Mouse (Mus musculus): ENCODE measurements at regions not wholly inside any gene's neighbourhood (a gene's known extent, or its start where the extent isn't known, plus 50 kb on each side); places are given as distances from the start of the nearest gene placed in this dataset.

- Histone ChIP-seq H3K4me2 (replicated peaks) (no peak overlapping the region), H3K27ac (replicated peaks) (no peak overlapping the region), H3K4me3 (no peak overlapping the region), H3K9ac (replicated peaks) (no peak overlapping the region), H3K4me1 (peaks cover 5% of the 10 kb centered on the region), H3K9me3 (no peaks in the 10 kb centered on the region), H3K27me3 (no peaks in the 10 kb centered on the region), H3K36me3 (no peaks in the 10 kb centered on the region)
- ATAC-seq (replicated peaks) = peak; percentile 17; the same call in 1 of the 2 replicates
- 63% methylated on average over 6 of the region's 6 CpGs for WGBS
These were observed 80.2 kb upstream of the Csnka2ip start for GRCm38 (mm10) chr16:64682360-64682759.

- 0 out of 2 replicates have a peak, but pooled peaks have one; percentile 24 for ATAC-seq (replicated peaks)
- WGBS = 31% methylated on average over 6 of the region's 6 CpGs
- peaks cover 9% of the 10 kb centered on the region for H3K4me1 ChIP-seq
These were observed 79.7 kb upstream of the Csnka2ip start for GRCm38 (mm10) chr16:64681902-64682301.

GRCm38 (mm10) chr16:64680843-64681242, 78.6 kb upstream of the Csnka2ip start:
- ATAC-seq (replicated peaks) = no peak
- Histone ChIP-seq H3K9me3 (no peaks in the 10 kb centered on the region), H3K4me1 (peaks cover 18% of the 10 kb centered on the region), H3K27me3 (no peaks in the 10 kb centered on the region), H3K4me3 (no peak overlapping the region), H3K9ac (replicated peaks) (no peak overlapping the region), H3K36me3 (no peaks in the 10 kb centered on the region), H3K27ac (replicated peaks) (no peak overlapping the region), H3K4me2 (replicated peaks) (no peak overlapping the region)
- WGBS = 79% methylated on average over 4 of the region's 4 CpGs

More at GRCm38 (mm10) chr16:64681902-64682301, 79.7 kb upstream of the Csnka2ip start:
- no peak overlapping the region for H3K9ac ChIP-seq (replicated peaks)
- no peaks in the 10 kb centered on the region for H3K36me3 ChIP-seq
- H3K4me3 ChIP-seq = no peak overlapping the region
- H3K9me3 ChIP-seq = no peaks in the 10 kb centered on the region
- no peak overlapping the region for H3K4me2 ChIP-seq (replicated peaks)
- no peaks in the 10 kb centered on the region for H3K27me3 ChIP-seq
- H3K27ac ChIP-seq (replicated peaks) = no peak overlapping the region

GRCm38 (mm10) chr16:64677352-64677751, 75.1 kb upstream of the Csnka2ip start:
- H3K9ac ChIP-seq (replicated peaks) = no peak overlapping the region
- WGBS = 39% methylated on average over 8 of the region's 8 CpGs
- H3K27ac ChIP-seq (replicated peaks) = peak overlapping the region; percentile 70; the same call in 1 of the 2 replicates
- H3K9me3 ChIP-seq = no peaks in the 10 kb centered on the region
- no peak overlapping the region for H3K4me3 ChIP-seq
- no peaks in the 10 kb centered on the region for H3K27me3 ChIP-seq
- no peak overlapping the region for H3K4me2 ChIP-seq (replicated peaks)
- peaks cover 18% of the 10 kb centered on the region for H3K4me1 ChIP-seq
- ATAC-seq (replicated peaks) = peak; percentile 73
- no peaks in the 10 kb centered on the region for H3K36me3 ChIP-seq

- H3K4me1 ChIP-seq = peaks cover 16% of the 10 kb centered on the region
- no peak overlapping the region for H3K4me3 ChIP-seq
- H3K9ac ChIP-seq (replicated peaks) = no peak overlapping the region
- no peaks in the 10 kb centered on the region for H3K36me3 ChIP-seq
- no peak overlapping the region for H3K4me2 ChIP-seq (replicated peaks)
- peak overlapping the region; percentile 70 for H3K27ac ChIP-seq (replicated peaks)
- no peaks in the 10 kb centered on the region for H3K9me3 ChIP-seq
- peak; percentile 72 for ATAC-seq (replicated peaks)
- H3K27me3 ChIP-seq = no peaks in the 10 kb centered on the region
- 41% methylated on average over 3 of the region's 3 CpGs for WGBS
These were observed 74.7 kb upstream of the Csnka2ip start for GRCm38 (mm10) chr16:64676865-64677264.

- Histone ChIP-seq H3K4me2 (replicated peaks) (no peak overlapping the region), H3K9ac (replicated peaks) (no peak overlapping the region), H3K27ac (replicated peaks) (no peak overlapping the region), H3K4me1 (no peaks in the 10 kb centered on the region), H3K9me3 (no peaks in the 10 kb centered on the region), H3K36me3 (no peaks in the 10 kb centered on the region), H3K4me3 (no peak overlapping the region), H3K27me3 (no peaks in the 10 kb centered on the region)
- no peak for ATAC-seq (replicated peaks)
- WGBS = 95% methylated on average over 4 of the region's 4 CpGs
These were observed 64.7 kb upstream of the Csnka2ip start for GRCm38 (mm10) chr16:64666947-64667346.
